Mouse (Mus musculus) kidney, adult 2 months (tissue): ENCODE measurements around the gene Gpnmb.

Experiments
- CTCF ChIP-seq: fragments of 200-500 bp; conservative IDR thresholded peaks from 2 replicates; pipeline ENCODE4 v1.5.1; 2011; ENCODE audit warnings: low read depth, mild to moderate bottlenecking, control low read depth, low read length, moderate library complexity, mixed read lengths; ENCODE audit not compliant: insufficient read depth, insufficient read length
- POLR2A ChIP-seq: fragments of 200-500 bp; IDR thresholded peaks from one replicate; pipeline ENCODE4 v1.6.1; 2011; ENCODE audit warnings: low read depth, low read length, control low read depth

- TF ChIP-seq POLR2A = no peak
- no peak for TF ChIP-seq CTCF
Observed at GRCm38 (mm10) chr6:49120370-49120769, 84.0 kb downstream of the Gpnmb start.
